Mouse (Mus musculus) gastrocnemius, adult 18-20 months (tissue): ENCODE measurements around the gene Pou6f1. TPM values are rescaled to one million over a fixed set of nuclear protein-coding genes. Genes with fewer than 3 reads are reported as not detected.
"Not testable (repeated sequence)": the region's sequence is repeated elsewhere in the genome, so short reads cannot be mapped to it uniquely, and the experiment has no call there.

Experiments
- DNase-seq: peaks from one replicate; pipeline ENCODE4 v3.0.0; 2021; ENCODE audit warnings: low spot score
- total RNA-seq, 2 experiments: library from RNA; stranded (reverse); gene quantifications; 2 replicates each; pipeline ENCODE4 v1.2.3; 2021

Pou6f1 gene
- total RNA-seq, 2 experiments from 2014 or later = 13.8 to 17.7 TPM

- DNase-seq = no peak
These were observed 21.8 kb downstream of the Pou6f1 start for GRCm38 (mm10) chr15:100577972-100578371.

GRCm38 (mm10) chr15:100576810-100577209 is 23.0 kb downstream of the Pou6f1 start:
- DNase-seq = no peak

DNA sequence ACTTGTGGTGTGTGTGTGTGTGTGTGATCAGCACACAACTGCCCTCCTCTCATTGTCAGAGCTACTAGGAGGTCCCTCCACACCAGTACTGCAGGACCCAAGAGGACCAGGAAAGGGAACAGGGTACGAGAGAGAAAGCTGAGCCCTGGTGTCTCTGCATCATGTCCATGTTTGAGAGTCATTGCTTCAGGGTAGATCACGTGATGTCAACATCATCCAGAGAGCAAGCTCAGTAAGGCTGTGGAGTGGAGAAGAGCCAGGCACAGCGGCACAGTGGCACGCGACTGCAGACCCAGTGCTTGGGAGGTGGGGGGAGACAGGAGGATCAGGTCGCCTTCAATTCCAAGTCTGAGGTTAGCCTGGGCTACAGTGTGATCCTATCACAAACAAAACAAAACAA is 23.4 kb downstream of the Pou6f1 start:
- no peak for DNase-seq

GRCm38 (mm10) chr15:100575366-100575765 is 24.4 kb downstream of the Pou6f1 start:
- no peak for DNase-seq

GRCm38 (mm10) chr15:100574378-100574777 is 25.4 kb downstream of the Pou6f1 start:
- DNase-seq = no peak

DNA sequence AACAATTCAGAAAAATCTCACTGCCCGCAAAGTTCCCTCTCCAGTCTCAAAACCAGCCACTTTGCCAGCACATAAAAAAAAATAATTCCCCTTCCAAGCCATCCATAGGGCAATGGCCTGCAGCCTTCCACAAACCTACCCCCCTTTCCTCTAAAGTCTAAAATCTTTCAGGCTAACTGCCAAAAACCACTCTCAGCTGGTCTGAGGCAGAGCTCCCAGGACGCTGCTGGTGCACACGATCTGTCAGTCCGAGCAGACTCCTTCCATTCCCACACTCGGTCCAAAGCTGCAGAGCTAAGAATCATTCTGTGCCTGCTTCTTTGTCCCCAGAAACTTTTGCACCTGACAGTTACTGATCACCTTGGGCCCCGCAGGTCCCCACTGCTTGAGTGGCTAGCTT is 25.8 kb downstream of the Pou6f1 start:
- no peak for DNase-seq

DNA sequence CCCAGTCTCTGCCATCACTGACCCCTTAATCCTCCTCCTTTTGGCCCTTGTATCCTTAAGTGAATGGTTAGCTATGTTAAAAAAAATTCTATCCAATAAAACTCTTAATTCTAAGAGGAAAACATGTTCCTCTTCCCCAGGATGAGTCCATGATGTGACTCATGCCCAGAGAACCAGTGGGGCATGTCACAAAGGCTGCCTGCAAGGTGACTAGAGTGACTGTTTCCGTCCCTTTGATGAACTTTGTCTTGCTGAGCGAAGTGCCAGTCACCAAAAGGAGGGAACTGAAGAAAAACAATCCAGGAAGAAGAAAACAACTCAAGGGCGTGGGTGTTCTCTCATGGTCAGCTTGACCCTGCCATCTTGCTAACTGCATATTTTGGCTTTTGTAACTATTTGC is 30.5 kb downstream of the Pou6f1 start:
- no peak for DNase-seq

GRCm38 (mm10) chr15:100566531-100566930 is 33.3 kb downstream of the Pou6f1 start:
- DNase-seq = no peak

DNA sequence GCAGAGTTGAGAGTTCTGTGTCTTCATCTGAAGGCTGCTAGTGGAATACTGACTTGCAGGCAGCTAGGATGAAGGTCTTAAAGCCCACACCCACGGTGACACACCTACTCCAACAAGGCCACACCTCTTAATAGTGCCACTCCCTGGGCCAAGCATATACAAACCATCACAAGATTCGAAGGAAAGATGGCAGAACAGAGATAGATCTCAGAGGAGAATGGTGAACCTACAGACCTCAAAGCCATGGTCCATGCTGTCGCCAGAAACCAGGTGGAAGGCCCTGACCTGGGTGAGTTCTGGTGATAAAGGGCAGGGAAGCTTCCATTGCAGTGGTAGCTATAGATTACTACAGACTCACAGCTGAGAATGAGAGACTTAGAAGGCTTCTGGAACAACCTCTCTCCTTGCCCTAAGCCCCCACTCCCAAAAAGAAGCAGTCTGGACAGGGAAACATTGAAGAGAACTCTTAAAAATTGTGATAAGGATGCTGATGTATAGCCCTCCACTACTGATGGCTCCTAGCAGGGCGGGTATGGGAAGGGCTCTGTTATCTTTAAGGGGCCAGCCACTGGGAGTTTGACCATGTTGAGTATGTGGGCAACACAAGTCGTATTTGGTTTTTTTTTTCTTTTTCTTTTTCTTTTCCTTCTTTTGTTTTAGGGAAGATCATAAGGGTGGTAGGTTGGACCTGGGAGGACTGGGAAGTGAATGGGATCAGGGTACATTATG is 41.9 kb downstream of the Pou6f1 start:
- DNase-seq = no peak

GRCm38 (mm10) chr15:100556378-100556777 is 43.4 kb downstream of the Pou6f1 start:
- DNase-seq = no peak

GRCm38 (mm10) chr15:100555965-100556364 is 43.8 kb downstream of the Pou6f1 start:
- peak; percentile 29 for DNase-seq

DNA sequence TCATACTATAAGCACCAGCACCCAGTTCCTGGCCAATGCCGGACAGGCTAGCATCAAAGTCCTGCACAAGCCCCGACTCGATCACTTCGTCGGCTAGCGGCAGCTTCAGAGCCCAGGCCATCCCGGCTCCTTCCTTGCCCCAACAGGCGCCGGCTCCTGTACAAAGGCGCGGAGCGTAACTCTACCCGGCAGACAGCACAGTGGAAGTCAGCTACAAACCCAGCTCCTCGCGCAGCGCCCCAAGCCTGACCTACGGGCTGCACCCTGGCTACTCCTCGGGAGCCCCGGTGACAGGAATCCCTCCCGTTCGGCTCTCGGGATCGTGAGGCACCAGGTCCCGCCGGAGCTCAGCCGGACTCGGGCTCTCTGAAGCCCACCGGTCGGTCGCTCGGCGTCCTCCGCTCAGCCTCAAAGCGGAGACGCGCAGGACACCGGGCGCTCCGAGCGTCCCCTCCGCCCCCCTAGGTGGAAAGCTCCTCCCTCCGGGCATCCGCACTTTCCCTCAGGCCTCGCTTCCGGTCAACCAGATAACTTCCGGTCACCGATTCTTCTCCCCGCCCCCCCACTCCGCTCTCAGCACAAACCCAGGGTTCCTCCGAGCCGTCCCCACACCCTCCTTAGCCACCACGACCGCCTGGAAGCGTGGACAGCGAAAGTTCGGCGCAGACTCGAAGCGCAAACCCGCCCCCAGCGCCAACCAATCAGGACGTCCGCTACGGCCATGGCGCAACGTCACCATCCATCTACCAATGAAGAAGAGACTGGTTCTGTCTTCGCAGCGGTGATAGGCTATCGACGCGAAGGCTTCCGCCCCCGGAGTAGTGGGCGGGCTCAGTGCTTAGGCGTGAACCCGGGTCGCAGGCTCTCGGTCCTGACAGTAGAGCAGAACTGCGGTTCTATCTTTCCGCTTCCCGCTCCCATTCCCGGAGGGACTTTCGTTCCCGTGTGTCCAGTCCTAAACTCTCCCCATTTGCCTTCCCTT is 48.2 kb downstream of the Pou6f1 start, which contains the start of gene Tfcp2:
Tfcp2 (minus strand) TSS at position 683 of the 982 bp plus-strand sequence.
- DNase-seq = peak; percentile 99

GRCm38 (mm10) chr15:100550280-100550679 is 49.5 kb downstream of the Pou6f1 start:
- no peak for DNase-seq

DNA sequence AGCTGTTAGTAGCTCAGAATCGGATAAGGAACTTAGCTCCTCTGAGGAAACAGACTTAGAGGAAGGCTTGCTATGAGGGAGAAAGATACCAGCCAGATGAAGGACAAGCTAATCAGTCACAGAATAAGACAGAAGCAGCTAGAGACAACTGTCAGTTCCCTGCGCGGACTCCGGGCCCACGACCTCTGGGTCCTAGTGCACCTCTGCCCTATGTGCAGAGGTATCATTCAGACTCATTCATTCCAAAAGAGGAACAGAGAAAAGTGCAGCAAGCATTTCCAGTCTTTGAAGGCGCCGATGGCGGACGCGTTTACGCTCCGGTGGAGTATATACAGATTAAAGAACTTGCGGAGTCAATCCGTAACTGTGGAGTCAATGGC is 56.1 kb downstream of the Pou6f1 start:
- DNase-seq = not testable (repeated sequence)

- DNase-seq = not testable (repeated sequence)
These were observed 56.7 kb downstream of the Pou6f1 start for GRCm38 (mm10) chr15:100542876-100543650.

DNA sequence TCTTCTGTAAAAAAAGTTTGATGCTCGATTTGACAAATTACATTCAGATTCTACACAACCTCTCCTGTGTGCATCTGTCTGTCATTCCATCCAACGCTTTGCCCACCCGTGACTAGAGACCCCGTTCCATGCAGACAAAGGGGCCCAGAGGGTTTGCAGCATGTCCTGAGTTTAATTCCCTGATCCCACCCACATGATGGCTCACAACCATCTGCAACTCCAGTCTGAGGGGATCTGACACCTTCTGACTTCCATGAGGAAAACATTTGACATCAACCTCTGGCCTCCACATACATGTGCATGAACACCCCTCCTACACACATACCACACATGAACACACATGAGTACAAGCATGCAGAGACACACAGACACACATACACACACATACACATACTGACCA is 58.4 kb downstream of the Pou6f1 start:
- no peak for DNase-seq

GRCm38 (mm10) chr15:100541001-100541400 is 58.8 kb downstream of the Pou6f1 start:
- not testable (repeated sequence) for DNase-seq

- no peak for DNase-seq
These were observed 60.4 kb downstream of the Pou6f1 start for GRCm38 (mm10) chr15:100539411-100539810.

- peak; percentile 51 for DNase-seq
These were observed 61.9 kb downstream of the Pou6f1 start for GRCm38 (mm10) chr15:100537913-100538312.

GRCm38 (mm10) chr15:100527900-100528299 is 71.9 kb downstream of the Pou6f1 start:
- no peak for DNase-seq

DNA sequence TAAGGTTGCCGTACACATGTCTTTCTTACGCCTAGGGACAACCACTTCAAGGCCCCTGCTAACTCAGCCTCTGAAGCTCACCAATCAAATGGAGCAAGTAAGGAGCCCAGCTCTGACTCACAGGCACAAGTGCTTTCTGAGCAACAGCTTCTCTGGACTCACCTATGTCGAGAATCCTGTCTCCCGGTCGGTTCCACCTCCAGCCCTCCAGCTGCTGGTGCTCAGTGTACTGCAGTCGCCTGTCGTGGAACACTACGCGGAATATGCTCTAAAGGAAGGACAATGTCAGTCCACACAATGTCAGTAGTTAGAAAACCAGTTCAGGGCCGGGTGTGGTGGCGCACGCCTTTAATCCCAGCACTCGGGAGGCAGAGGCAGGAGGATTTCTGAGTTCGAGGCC is 74.4 kb downstream of the Pou6f1 start:
- no peak for DNase-seq
